Mouse (Mus musculus) layer of hippocampus, postnatal 36 days (tissue): ENCODE results near the gene Gata5. TPM values are rescaled to one million over a fixed set of nuclear protein-coding genes. Genes with fewer than 3 reads are reported as not detected.

Experiments
- DNase-seq, 2 experiments: peaks; one replicate each; pipeline ENCODE4 v3.0.0; 2022
- total RNA-seq, 2 experiments: library from RNA; stranded (reverse); gene quantifications; 2 replicates each; pipeline ENCODE4 v1.2.3; 2021

Gata5 gene
- total RNA-seq, 2 experiments from 2014 or later = not detected

GRCm38 (mm10) chr2:180306423-180307168 lies 27.9 kb downstream of the Gata5 start:
- peak in 1 of 2 experiments; percentile 13 for DNase-seq

- no peak for DNase-seq
Measured at GRCm38 (mm10) chr2:180306009-180306408, 28.5 kb downstream of the Gata5 start.

GRCm38 (mm10) chr2:180305490-180305889 lies 29.0 kb downstream of the Gata5 start:
- DNase-seq = no peak

- no peak for DNase-seq
Measured at GRCm38 (mm10) chr2:180304554-180304953, 29.9 kb downstream of the Gata5 start.

- no peak for DNase-seq
Measured at GRCm38 (mm10) chr2:180303468-180303867, 31.0 kb downstream of the Gata5 start.

GRCm38 (mm10) chr2:180302201-180302600 lies 32.3 kb downstream of the Gata5 start:
- DNase-seq = no peak

- no peak for DNase-seq
Measured at GRCm38 (mm10) chr2:180300771-180301170, 33.7 kb downstream of the Gata5 start.

- DNase-seq = no peak
Measured at GRCm38 (mm10) chr2:180300252-180300651, 34.2 kb downstream of the Gata5 start.

- no peak for DNase-seq
Measured at GRCm38 (mm10) chr2:180292906-180293305, 41.6 kb downstream of the Gata5 start.

GRCm38 (mm10) chr2:180292026-180292425 lies 42.5 kb downstream of the Gata5 start:
- DNase-seq = no peak

GRCm38 (mm10) chr2:180291566-180291965 lies 42.9 kb downstream of the Gata5 start:
- DNase-seq = no peak

GRCm38 (mm10) chr2:180290503-180290902 lies 44.0 kb downstream of the Gata5 start:
- DNase-seq = no peak

GRCm38 (mm10) chr2:180289440-180290108 lies 44.9 kb downstream of the Gata5 start, which contains the start of gene Rbbp8nl:
Gene Rbbp8nl, minus strand, starts transcription at chr2:180289879.
- DNase-seq = no peak

GRCm38 (mm10) chr2:180288966-180289365 lies 45.5 kb downstream of the Gata5 start:
- no peak for DNase-seq

- DNase-seq = no peak
Measured at GRCm38 (mm10) chr2:180279321-180279720, 55.2 kb downstream of the Gata5 start.

- DNase-seq = no peak
Measured at GRCm38 (mm10) chr2:180277773-180278320, 56.7 kb downstream of the Gata5 start.

- no peak for DNase-seq
Measured at GRCm38 (mm10) chr2:180276851-180277259, 57.6 kb downstream of the Gata5 start.

- DNase-seq = no peak
Measured at GRCm38 (mm10) chr2:180276385-180276784, 58.1 kb downstream of the Gata5 start.

- DNase-seq = peak; percentile 71 to 75
Measured at GRCm38 (mm10) chr2:180275836-180276235, 58.7 kb downstream of the Gata5 start.
